Mouse (Mus musculus) adrenal gland, postnatal 36 days (tissue): Measurements from ENCODE around the gene Birc2. TPM values are rescaled to one million over a fixed set of nuclear protein-coding genes. Genes with fewer than 3 reads are reported as not detected.

Experiments used
- DNase-seq, 2 experiments: peaks; one replicate each; pipeline ENCODE4 v3.0.0; 2021; ENCODE audit warnings: mixed read lengths in 1 of 2
- total RNA-seq, 2 experiments: library from RNA; stranded (reverse); gene quantifications; 2 replicates each; pipeline ENCODE4 v1.2.3; 2021

Gene Birc2
- total RNA-seq, 2 experiments from 2014 or later = 48.7 to 59.8 TPM

DNA sequence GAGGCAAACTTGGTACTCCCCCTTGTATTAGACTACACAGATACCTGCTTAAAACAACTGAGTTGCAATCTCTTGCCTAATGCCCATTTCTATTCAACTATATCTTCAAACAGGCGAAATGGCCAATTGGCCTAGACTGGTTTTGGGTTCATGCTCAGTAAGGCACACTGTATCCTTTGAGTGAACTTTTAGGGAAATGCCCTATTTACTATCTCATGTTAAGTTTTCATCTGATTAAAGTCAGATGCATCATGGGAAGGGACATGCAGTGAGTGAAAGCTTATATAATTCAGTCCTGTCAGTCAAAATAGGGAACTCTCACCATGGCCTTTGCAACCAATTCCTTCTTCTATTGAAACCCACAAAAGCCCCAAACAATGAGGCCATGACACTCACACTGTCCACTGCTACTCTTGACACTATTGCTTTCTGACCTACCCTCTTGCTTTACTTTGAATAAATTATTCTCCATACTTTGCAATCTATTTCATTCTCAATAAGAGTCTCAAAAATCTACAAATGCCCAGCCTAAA lies 9.9 kb upstream of the Birc2 start:
- no peak for DNase-seq

- DNase-seq = no peak
Observed at GRCm38 (mm10) chr9:7845216-7845895, 8.5 kb upstream of the Birc2 start.

DNA sequence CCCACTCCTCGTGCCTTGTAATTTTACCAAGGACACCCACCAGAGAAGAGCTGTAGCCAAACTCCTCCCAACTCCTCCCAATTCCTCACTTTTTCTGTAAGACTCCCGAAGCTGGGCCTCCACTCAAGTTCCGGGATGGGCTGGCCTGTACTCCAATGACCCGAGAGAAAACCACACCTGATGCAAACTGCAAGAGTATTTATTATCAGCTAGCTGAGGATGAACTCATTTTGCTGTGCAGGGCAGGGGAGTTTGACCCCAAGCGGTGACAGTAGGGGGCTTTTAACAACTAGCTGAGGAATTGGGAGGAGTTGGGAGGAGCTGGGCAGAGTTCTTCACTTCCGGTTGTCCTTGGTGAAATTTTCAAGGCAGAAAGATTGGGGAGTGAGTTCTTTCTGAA lies 4.4 kb upstream of the Birc2 start:
- peak; percentile 61 to 62 for DNase-seq

DNA sequence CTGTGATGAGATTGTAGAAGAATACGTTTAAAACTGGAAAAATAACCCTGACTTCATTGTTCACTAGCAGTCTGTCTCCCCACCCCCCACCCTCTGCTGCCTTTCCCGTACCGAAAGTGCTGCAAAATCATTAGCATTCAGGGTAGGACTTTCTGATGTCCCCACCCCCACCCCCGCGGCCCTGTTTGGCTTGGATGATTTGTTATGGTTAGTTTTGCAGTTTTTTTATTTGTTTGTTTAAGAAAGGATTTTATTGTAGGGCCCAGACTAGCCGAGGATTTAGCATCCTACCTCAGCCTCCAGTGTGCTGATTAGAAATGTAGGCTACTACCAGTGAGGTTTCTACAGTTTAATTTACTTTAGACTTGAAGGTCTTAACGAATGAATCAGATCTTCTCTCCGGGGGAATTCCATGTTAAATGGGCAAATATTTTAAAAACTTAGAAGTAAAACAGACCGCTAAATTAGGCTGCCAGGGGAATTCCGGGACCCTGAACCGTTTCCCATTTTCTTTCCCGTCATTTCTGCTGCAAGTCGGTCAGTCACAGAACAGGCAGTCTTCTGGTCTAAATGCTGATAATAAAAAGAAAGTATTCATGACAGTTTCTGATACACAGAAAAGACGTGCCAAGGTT lies 1.1 kb upstream of the Birc2 start:
- DNase-seq = peak in 1 of 2 experiments; percentile 48

GRCm38 (mm10) chr9:7836331-7836730 lies 533 bp downstream of the Birc2 start:
- DNase-seq = peak; percentile 40 to 57

- no peak for DNase-seq
Observed at GRCm38 (mm10) chr9:7835302-7835701, 1.6 kb downstream of the Birc2 start.

DNA sequence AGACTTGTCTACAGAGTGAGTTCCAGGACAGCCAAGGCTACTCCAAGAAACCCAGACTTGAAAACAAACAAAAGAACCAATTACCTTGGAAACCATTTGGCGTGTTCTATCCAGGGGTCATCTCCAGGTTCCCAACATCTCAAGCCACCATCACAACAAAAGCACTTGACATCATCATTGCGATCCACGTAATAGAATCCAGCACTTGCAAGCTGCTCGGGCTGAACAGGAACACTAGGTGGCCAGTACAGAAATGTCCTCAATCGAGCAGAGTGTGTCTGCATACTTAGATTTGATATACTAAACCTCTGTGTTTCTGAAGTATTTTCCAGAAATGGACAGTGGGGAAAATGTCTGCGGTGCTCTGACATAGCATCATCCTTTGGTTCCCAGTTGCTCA lies 3.4 kb downstream of the Birc2 start:
- no peak for DNase-seq

- DNase-seq = no peak
Observed at GRCm38 (mm10) chr9:7829531-7830528, 7.0 kb downstream of the Birc2 start.

GRCm38 (mm10) chr9:7828706-7829105 lies 8.2 kb downstream of the Birc2 start:
- DNase-seq = no peak

DNA sequence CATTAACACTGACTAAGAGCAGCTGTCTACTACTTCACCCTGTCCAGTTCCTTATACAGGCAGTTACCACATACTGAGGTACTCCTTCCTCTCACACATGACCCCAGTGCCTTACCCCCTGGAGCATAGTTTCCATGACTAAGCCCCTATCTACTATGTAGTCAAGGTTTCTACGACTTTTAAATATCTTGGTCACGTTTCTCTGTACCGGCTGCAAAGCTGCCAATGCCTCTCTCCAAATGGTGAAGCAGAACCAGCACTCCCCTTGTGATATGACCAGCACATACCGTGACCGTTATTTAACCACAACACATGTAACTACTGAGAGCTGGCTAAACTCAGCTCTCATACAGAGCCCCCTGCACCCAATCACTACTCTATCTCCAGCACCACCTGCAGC lies 11.9 kb downstream of the Birc2 start:
- peak in 1 of 2 experiments; percentile 29 for DNase-seq

DNA sequence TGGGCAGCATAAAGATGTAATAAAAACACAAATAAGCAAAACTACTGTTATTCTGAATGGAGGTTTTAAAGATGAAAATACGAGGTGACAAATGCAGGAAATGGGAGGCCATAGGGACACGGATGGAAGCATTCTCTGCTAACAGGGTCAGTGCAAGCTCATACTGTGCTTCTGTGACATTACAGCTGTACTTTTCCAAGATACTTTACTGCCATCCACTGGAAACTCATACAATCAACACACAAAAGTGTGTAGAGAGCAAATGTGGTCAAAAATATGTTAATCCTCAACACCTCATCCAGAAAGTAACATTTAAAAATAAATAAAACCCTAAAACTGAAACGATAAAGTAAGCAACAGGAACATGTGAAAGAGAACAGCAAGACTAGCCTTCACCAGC lies 14.1 kb downstream of the Birc2 start:
- no peak for DNase-seq

GRCm38 (mm10) chr9:7805101-7805506 lies 31.8 kb downstream of the Birc2 start:
- DNase-seq = no peak

DNA sequence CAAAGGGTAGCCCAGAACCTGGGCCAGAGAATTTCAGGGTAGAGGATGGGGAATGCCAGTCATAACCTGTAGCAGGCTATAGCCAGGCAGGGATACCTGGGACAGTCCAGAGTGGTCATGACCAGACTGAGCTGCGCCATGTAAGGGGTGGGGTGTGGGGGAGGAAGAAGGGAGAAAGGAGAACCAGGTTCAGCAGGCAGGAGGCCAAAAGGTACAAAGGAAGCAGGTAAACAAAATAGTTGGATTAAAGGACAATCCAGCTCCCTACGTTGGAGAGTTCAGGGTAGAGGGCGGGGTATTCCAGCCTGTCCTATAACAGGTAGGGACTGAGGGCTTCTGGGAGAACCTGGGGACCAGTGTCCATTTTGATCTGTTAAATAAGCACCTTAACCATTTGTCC lies 38.3 kb downstream of the Birc2 start:
- no peak for DNase-seq

DNA sequence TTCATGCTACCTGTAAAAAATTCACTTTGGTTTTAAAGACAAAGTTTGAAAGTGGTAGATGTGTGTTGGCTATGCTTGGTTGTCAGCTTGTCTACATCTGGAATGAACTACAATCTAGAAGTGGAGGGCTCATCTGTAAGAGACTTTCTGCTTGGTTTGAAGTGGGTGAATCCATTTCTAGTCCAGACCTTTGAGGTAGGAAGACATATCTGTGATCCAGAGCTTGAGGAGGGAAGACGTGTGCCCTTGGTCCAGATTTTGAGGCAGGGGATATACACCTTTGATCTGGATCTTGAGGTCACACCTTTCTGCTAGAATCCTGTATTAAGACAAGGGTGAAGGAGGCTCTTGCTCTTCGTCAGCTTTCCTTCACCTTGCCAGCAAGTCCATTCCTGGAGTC lies 39.3 kb downstream of the Birc2 start:
- no peak for DNase-seq

DNA sequence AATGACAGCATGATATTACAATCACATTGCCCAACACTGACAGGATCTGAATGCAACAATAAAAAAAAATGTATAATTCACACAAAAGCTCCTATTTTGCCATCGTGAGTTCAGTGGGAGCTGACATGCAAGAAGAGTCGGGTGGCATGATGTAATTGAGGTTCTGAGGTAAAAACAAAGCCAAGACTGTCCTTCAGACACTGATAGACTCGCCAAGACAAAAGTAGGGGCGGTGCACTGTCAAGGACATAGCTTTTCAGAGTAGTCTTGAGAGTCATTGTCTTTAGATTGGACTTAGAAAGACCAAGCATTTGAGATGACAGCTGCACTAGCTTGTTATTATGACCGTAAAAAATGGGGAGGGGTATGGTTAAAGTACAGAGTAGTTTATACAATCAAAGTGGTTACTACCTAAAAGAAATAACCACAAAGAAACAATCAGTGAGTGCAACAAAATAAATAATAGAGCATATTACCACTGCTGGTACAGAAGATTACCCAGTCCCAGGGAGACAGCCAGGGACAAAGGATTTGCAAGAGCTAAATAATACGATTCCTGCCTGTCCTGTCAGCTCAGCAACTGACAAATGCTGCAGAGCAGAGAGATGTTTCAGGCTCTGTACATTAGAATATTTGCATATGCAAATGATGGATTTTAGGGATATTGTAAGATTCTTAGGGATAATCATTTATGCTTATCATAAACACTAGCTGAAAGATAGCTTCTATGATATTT lies 40.6 kb downstream of the Birc2 start:
- DNase-seq = peak in 1 of 2 experiments; percentile 37

DNA sequence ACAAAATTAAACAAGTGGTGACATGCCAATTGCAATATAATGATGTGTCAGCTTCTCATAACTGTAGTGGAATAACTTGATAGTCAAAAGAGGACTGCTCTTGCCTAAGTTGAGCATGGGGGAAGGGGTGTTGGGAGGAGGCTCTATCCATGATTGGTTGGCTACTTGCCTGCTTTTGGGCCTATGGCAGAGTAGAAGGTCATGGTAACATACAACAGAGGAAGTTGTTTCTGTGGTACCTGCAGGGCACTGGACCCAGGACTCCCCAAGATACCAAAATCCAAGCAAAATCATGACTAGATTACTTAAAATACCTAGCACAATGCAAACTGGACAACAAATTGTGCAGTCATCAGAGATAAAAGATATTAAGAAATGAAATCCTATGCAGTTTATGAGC lies 41.3 kb downstream of the Birc2 start:
- DNase-seq = no peak

DNA sequence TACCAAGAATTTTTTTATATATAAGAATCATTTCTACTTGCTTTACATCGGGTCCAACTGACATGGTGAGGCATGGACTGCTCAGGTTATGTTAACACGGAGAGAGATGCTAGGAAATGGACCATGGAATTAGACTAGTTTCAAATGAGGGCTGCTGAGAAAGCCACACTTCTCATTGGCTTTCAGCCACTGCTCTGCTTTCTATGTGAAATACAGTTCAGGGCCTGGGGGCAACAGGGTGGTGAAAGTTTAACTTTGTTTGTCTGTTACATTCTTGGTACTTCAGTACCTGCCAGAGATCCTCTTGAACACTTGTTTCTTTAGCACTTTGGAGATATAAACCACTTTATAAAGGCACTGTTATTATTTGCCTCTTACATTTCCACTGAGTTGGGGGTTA lies 43.3 kb downstream of the Birc2 start:
- no peak for DNase-seq

DNA sequence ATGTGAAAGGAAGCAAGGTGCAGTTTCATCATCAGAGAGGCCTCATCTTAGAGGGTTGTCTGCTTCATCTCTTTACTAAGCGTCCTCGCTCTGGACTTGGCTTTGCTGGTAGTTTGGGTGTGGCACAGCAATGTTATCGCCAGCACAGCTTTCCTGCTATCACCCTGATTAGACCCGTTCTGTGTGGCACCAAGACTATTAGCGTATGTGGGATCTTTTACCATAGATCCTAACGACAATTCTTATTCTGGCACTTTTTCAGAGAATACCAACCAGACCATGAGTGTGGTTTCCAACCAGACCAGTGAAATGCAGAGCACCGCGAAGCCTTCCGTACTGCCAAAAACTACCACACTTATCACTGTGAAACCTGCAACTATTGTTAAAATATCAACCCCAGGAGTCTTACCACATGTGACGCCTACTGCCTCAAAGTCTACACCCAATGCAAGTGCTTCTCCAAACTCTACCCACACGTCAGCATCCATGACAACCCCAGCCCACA lies 46.2 kb downstream of the Birc2 start:
- DNase-seq = no peak

- DNase-seq = no peak
Observed at GRCm38 (mm10) chr9:7789764-7790575, 46.9 kb downstream of the Birc2 start.

DNA sequence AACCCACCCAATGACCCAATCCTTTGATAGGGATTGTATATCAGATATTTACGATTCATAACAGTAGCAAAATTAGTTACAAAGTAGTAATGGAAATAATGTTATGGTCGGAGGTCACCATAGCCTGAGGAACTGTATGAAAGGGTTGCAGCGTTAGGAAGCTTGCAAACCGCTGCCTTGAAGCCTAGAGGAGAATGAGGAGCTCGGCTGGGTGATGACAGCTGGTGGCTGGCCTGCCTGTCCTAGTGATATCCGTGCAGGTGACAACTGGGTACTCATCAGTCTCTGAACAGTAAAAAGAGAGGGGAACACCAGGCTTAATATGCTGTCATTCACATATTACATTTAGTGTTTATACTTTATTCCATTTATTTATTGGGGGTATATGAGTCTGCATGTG lies 48.5 kb downstream of the Birc2 start:
- DNase-seq = no peak

DNA sequence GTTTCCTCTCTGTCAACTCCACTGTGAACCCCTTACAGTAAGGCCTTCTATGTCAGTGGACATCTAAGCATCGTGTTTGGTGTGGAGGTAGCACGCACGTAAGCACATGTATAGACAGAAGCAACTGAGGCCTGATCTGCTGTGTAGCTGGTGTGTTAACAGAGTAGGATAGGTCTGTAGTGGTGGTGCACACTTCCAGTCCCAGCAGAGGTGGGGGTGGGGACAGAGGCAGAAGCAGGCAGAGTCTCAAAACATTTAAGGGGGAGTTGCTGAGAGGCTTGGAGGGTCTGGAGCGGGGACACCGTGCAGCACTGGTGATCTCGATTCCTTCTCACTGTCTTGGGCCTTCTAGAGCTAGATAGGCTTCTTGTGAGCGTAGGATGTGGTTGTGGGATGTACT lies 50.8 kb downstream of the Birc2 start:
- no peak for DNase-seq
